Mouse (Mus musculus) embryonic fibroblast, embryonic 13.5 days (primary cell): ENCODE measurements around the gene Gm21834. TPM values are rescaled to one million over a fixed set of nuclear protein-coding genes. Genes with fewer than 3 reads are reported as not detected.

ENCODE experiments used
- H3K27ac ChIP-seq: 2 replicates; pipeline ENCODE4 v1.5.1; 2012; ENCODE audit warnings: low read length, control low read depth, inconsistent platforms; ENCODE audit not compliant: insufficient read depth
- H3K4me1 ChIP-seq: 2 replicates; pipeline ENCODE4 v1.6.1; 2011; ENCODE audit warnings: low read length; ENCODE audit not compliant: control insufficient read depth, insufficient read depth
- H3K4me3 ChIP-seq: 2 replicates; pipeline ENCODE4 v1.5.1; 2011; ENCODE audit warnings: mild to moderate bottlenecking, control low read depth, low read length; ENCODE audit not compliant: insufficient read depth
- CTCF ChIP-seq: IDR thresholded peaks from 2 replicates; pipeline ENCODE4 v1.5.1; 2011; ENCODE audit warnings: mild to moderate bottlenecking, control low read depth, low read length, moderate library complexity, borderline replicate concordance; ENCODE audit not compliant: insufficient read depth
- POLR2A ChIP-seq: IDR thresholded peaks from 2 replicates; pipeline ENCODE4 v1.6.1; 2011; ENCODE audit warnings: low read depth, mild to moderate bottlenecking, control low read depth, low read length, moderate library complexity
- polyA plus RNA-seq: library from polyadenylated mRNA; stranded (reverse); fragments of >200 nt; gene quantifications from 2 replicates; pipeline ENCODE4 v1.2.4, GENCODE M21; 2011; ENCODE audit warnings: low read depth; ENCODE audit not compliant: missing spikeins, insufficient read length

Gene Gm21834
- polyA plus RNA-seq: not detected in 2 replicates

DNA sequence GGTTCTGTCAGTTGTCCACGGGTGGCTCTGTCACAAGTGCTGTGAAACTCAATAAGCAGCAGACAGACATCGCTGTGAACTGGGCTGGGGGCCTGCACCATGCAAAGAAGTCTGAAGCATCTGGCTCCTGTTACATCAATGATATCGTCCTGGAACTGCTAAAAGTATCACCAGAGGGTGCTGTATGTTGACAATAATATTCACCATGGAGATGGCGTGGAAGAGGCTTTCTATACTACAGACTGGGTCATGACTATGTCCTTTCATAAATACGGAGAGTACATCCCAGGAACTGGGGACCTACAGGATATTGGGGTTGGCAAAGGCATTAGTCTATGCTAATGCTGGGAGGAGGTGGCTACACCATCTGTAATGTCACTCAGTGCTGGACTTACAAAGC is at the start of gene Gm21834:
TSS of gene Gm21834 (minus strand) at position 101 of the 400 bp plus-strand sequence.
- Histone ChIP-seq H3K4me1 (no peaks in the 10 kb centered on the region), H3K27ac (no peak within 1 kb of the TSS), H3K4me3 (no peak within 1 kb of the TSS)
- TF ChIP-seq CTCF (no peak), POLR2A (no peak)

GRCm38 (mm10) chr17:57788161-57788799 is 46.3 kb upstream of the Gm21834 start:
- TF ChIP-seq POLR2A (no peak), CTCF (no peak)
- no peaks in the 10 kb centered on the region for H3K4me1 ChIP-seq
- H3K4me3 ChIP-seq: no peak overlapping the region
- H3K27ac ChIP-seq: no peak overlapping the region

- H3K27ac ChIP-seq: no peak overlapping the region
- no peak overlapping the region for H3K4me3 ChIP-seq
- no peak for TF ChIP-seq CTCF
- TF ChIP-seq POLR2A: no peak
- H3K4me1 ChIP-seq: no peaks in the 10 kb centered on the region
Observed at GRCm38 (mm10) chr17:57770904-57771303, 28.9 kb upstream of the Gm21834 start.

DNA sequence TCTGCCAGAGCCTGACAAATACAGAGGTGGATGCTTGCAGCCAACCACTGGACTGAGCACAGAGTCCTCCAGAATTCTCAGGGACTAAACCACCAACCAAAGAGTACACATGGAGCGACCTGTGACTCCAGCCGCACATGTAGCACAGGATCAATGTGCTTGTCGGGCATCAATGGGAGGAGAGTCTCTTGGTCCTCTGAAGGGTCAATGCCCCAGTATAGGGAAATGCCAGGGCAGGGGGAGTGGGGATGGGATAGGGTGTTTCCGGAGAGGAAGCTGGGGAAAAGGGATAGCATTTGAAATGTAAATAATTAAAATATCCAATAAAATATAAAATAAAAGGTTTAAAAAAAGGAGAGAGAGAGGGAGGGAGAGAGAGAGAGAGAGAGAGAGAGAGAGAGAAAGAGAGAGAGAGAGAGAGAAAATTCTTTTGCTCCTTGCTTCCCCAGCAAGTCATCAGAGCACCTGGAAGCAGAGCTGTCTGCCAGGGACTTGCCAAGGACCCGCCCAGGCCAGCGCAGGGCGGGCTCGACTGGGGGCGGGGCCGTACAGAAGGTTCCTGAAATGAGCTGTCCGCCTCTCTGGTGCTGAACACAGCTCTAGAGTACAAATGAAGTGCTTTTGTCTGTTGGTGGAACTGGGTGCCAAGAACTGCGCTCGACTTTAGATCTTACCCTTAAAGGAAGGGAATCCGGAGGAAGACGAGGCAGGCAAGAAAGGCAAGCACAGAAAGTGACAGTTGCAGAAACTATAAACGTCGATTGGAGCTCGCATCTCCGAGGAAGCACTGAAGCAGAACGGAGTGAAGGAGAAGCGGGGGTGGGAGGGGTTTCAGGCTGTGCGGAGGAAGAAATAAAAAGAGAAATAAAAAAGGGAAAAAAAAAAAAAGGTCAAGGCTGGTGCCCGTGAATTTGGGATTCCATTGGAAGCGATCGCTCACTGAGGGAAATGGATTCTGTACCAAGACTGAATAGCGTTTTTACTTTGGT is 26.9 kb upstream of the Gm21834 start, which contains the start of gene Cntnap5c:
TSS of gene Cntnap5c (plus strand) at position 949 of the 989 bp plus-strand sequence.
- H3K27ac ChIP-seq: no peak within 1 kb of the TSS
- TF ChIP-seq POLR2A (no peak), CTCF (no peak)
- H3K4me1 ChIP-seq: no peaks in the 10 kb centered on the region
- H3K4me3 ChIP-seq: no peak within 1 kb of the TSS

DNA sequence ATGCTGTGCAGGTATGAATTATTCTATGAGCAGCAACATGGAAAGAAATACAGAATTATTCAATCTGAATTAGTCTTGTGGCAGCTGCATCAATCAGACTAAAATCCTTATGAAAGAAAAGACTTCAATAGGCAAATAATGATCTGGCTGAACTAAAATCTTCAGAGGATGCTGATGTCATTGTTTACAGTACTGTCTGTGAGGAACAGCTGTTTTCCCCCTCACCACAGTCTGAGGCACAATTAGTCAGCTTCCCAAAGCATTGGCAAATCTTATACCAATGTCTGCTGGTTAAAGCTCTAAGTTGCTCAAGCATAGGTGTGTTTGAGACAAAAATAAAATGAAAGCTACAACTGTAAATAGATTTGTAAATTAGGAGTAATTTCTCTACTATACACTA is 25.3 kb upstream of the Gm21834 start:
- TF ChIP-seq POLR2A (no peak), CTCF (no peak)
- Histone ChIP-seq H3K4me1 (no peaks in the 10 kb centered on the region), H3K4me3 (no peak overlapping the region), H3K27ac (no peak overlapping the region)

DNA sequence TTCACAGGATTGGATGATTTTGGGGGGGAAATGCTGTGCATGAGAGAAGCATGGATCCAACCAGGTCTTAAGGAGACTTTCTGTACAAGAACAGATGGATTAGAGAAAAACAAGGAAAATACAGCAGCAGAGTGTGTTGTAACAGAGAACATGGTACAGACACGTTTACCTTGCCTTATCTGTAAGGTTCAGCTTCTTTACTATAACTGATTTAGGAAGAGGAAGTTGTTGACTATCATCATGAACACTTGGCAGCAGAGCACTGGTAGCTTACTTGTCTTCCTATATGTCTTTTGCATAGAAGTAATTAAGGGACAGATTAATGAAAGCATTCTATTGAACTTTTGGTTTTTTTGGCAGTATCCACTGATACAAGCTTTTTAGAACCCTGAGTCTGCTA is 16.0 kb upstream of the Gm21834 start:
- Histone ChIP-seq H3K27ac (no peak overlapping the region), H3K4me1 (no peaks in the 10 kb centered on the region), H3K4me3 (no peak overlapping the region)
- no peak for TF ChIP-seq POLR2A
- no peak for TF ChIP-seq CTCF

- Histone ChIP-seq H3K4me3 (no peak overlapping the region), H3K4me1 (no peaks in the 10 kb centered on the region), H3K27ac (no peak overlapping the region)
- TF ChIP-seq POLR2A (no peak), CTCF (no peak)
Observed at GRCm38 (mm10) chr17:57694791-57695190, 47.2 kb downstream of the Gm21834 start.

Other genes starting within 250 kb of the Gm21834 start
- 0.05 TPM in 1 of 2 replicates, not detected in the other for gene Vmn2r120, start 196.7 kb downstream of the Gm21834 start, polyA plus RNA-seq
- gene Cntnap5c, start 27.4 kb upstream of the Gm21834 start, polyA plus RNA-seq: not detected in 2 replicates